Mouse (Mus musculus): ENCODE measurements at regions not wholly inside any gene's neighbourhood (a gene's known extent, or its start where the extent isn't known, plus 50 kb on each side); places are given as distances from the start of the nearest gene placed in this dataset.

GRCm38 (mm10) chr1:120963477-120964178 lies 361.4 kb downstream of the En1 start:
- TF ChIP-seq CTCF (IDR thresholded peaks at IDR 0.05; ENCODE audit: low read depth): no peak
- no peak for TF ChIP-seq EP300 (optimal IDR thresholded peaks at IDR 0.05)

Data from stomach, postnatal 0 days (tissue).